In the genomic region with DNA sequence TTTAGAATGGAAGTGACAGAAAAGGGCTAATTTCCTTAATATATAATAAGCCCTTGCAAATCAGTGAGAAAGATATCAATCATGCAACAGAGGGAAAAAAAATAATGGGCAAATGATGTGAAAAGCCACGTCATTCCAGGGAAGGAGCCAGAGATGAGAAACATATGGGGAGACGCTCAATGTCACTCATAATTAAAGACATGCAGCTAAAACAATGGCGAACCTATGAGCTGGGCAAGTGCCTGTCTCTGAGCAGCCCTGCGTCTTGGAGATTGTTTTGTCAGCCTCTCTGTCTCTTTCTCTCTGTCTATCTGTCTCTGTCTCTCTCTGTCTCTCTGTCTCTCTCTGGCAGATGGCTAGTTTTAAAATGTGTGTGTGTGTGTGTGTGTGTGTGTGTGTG, we compare ENCODE assay signal across 8 mouse cellular contexts.
"Had no signal": no experiment of that assay in that cellular context is flagged by ENCODE, and none has a peak within 500 bp of the region (broad histone marks: within the 10 kb centered on the region; RNA-seq: fewer than 3 reads in every experiment).

No protein-coding gene starts in this region.

- DNase-seq: kidney, postnatal 10 days; kidney, postnatal 4 days; liver; liver, embryonic 13.5 days; liver, postnatal 0 days; lung, postnatal 36 days; right cerebral cortex, postnatal 14 days; thymus, postnatal 4 days had no signal
